Mouse (Mus musculus): ENCODE measurements at regions not wholly inside any gene's neighbourhood (a gene's known extent, or its start where the extent isn't known, plus 50 kb on each side); places are given as distances from the start of the nearest gene placed in this dataset.

- no peak overlapping the region for H3K9ac ChIP-seq (ENCODE audit: low read length)
- no peak overlapping the region for H3K4me3 ChIP-seq (ENCODE audit: low read depth, low read length)
- no peak overlapping the region for H3K27ac ChIP-seq (ENCODE audit: low read depth, low read length)
- 20% methylated on average over 1 of the region's 1 CpGs for WGBS
- no peak overlapping the region for H3K4me2 ChIP-seq (ENCODE audit: low read depth)
- H3K27me3 ChIP-seq (ENCODE audit: control insufficient read depth, insufficient read depth, low read length) = no peaks in the 10 kb centered on the region
- no peaks in the 10 kb centered on the region for H3K4me1 ChIP-seq (ENCODE audit: control insufficient read depth, insufficient read depth, low read length)
- peak; percentile 19 for DNase-seq (ENCODE audit: low spot score)
- peak; percentile 96 for ATAC-seq (ENCODE audit: insufficient read depth, low FRiP score, low TSS enrichment)
- H3K36me3 ChIP-seq (ENCODE audit: control insufficient read depth, insufficient read depth, low read length) = no peaks in the 10 kb centered on the region
- H3K9me3 ChIP-seq (ENCODE audit: control insufficient read depth, low read length) = no peaks in the 10 kb centered on the region
These were observed 1099.6 kb upstream of the Cdh8 start for GRCm38 (mm10) chr8:100515896-100516295.

DNA sequence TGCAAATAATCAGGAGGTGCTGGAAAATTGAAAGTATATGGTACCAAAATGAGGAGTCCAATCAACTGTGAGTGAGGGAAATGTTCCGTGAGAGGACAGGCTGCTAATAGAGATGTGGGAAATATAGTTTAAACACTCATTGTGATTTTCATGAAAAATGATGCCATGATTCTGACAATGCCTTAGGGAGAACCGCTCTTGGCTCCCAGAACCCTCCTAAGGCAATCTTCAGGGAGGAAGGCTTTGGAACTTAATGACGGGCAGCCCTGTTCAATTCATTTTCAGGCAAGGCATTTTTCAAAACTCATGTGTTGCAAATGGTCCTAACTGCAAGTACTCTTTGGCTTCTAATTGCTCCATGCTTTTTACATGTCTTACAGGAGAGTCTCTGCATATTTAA is 1098.9 kb upstream of the Cdh8 start:
- DNase-seq (ENCODE audit: low spot score) = peak; percentile 11
- no peak for ATAC-seq (ENCODE audit: insufficient read depth, low FRiP score, low TSS enrichment)
- 69% methylated on average over 3 of the region's 3 CpGs for WGBS
- Histone ChIP-seq H3K36me3 (ENCODE audit: control insufficient read depth, insufficient read depth, low read length) (no peaks in the 10 kb centered on the region), H3K9me3 (ENCODE audit: control insufficient read depth, low read length) (no peaks in the 10 kb centered on the region), H3K4me3 (ENCODE audit: low read depth, low read length) (no peak overlapping the region), H3K4me2 (ENCODE audit: low read depth) (no peak overlapping the region), H3K27me3 (ENCODE audit: control insufficient read depth, insufficient read depth, low read length) (no peaks in the 10 kb centered on the region), H3K9ac (ENCODE audit: low read length) (no peak overlapping the region), H3K4me1 (ENCODE audit: control insufficient read depth, insufficient read depth, low read length) (no peaks in the 10 kb centered on the region), H3K27ac (ENCODE audit: low read depth, low read length) (no peak overlapping the region)

DNA sequence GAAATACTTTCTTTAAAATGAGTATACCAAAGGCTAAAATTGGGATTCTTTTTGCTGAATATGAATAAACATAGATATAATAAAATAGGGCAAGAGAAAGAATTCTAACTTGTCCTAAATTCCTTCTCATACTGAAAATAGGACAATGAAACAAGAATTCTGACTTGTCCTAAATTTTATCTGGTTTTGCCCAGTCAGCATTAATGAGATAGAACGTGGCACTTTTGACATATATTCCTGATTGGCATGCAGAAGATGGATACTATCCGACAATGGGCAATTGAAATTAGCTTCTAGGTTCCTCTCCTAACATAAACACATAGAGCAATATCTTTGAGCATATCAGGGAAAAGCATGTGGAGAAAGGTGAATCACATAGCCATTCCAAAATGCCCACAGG is 1090.2 kb upstream of the Cdh8 start:
- no peak overlapping the region for H3K4me3 ChIP-seq (ENCODE audit: low read depth, low read length)
- no peak for DNase-seq (ENCODE audit: low spot score)
- no peaks in the 10 kb centered on the region for H3K27me3 ChIP-seq (ENCODE audit: control insufficient read depth, insufficient read depth, low read length)
- 82% methylated on average over 2 of the region's 2 CpGs for WGBS
- H3K9me3 ChIP-seq (ENCODE audit: control insufficient read depth, low read length) = no peaks in the 10 kb centered on the region
- H3K4me1 ChIP-seq (ENCODE audit: control insufficient read depth, insufficient read depth, low read length) = no peaks in the 10 kb centered on the region
- ATAC-seq (ENCODE audit: insufficient read depth, low FRiP score, low TSS enrichment) = no peak
- no peak overlapping the region for H3K9ac ChIP-seq (ENCODE audit: low read length)
- H3K27ac ChIP-seq (ENCODE audit: low read depth, low read length) = no peak overlapping the region
- no peaks in the 10 kb centered on the region for H3K36me3 ChIP-seq (ENCODE audit: control insufficient read depth, insufficient read depth, low read length)
- no peak overlapping the region for H3K4me2 ChIP-seq (ENCODE audit: low read depth)

DNA sequence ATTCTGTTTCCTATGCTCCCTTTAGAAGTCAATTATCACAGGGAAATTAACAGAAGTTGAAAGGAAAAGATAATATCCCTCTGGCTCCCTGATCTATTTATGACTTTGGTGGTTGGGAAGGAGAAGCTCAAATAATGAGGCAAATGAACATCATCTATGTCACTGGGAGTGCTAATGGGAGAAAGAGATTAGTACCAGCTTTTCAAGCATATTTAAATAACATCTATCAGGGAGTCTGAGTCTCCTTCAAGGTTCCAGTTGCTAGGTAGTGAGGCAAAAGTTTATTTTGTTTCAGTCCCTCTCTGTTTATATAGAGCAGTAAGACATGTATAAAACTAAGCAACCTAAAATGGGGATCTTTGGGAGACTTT is 1084.1 kb upstream of the Cdh8 start:
- H3K27me3 ChIP-seq (ENCODE audit: control insufficient read depth, insufficient read depth, low read length) = no peaks in the 10 kb centered on the region
- no peak overlapping the region for H3K9ac ChIP-seq (ENCODE audit: low read length)
- DNase-seq (ENCODE audit: low spot score) (no peak), ATAC-seq (ENCODE audit: insufficient read depth, low FRiP score, low TSS enrichment) (no peak)
- no peaks in the 10 kb centered on the region for H3K36me3 ChIP-seq (ENCODE audit: control insufficient read depth, insufficient read depth, low read length)
- no peak overlapping the region for H3K4me3 ChIP-seq (ENCODE audit: low read depth, low read length)
- H3K27ac ChIP-seq (ENCODE audit: low read depth, low read length) = no peak overlapping the region
- no peaks in the 10 kb centered on the region for H3K4me1 ChIP-seq (ENCODE audit: control insufficient read depth, insufficient read depth, low read length)
- no peak overlapping the region for H3K4me2 ChIP-seq (ENCODE audit: low read depth)
- H3K9me3 ChIP-seq (ENCODE audit: control insufficient read depth, low read length) = no peaks in the 10 kb centered on the region

- ATAC-seq (ENCODE audit: insufficient read depth, low FRiP score, low TSS enrichment) (peak; percentile 8; the same call in 1 of the 2 replicates), DNase-seq (ENCODE audit: low spot score) (no peak)
- 51% methylated on average over 6 of the region's 6 CpGs for WGBS
- H3K27ac ChIP-seq (ENCODE audit: low read depth, low read length) = no peak overlapping the region
- no peak overlapping the region for H3K9ac ChIP-seq (ENCODE audit: low read length)
- no peak overlapping the region for H3K4me2 ChIP-seq (ENCODE audit: low read depth)
- no peaks in the 10 kb centered on the region for H3K36me3 ChIP-seq (ENCODE audit: control insufficient read depth, insufficient read depth, low read length)
- no peaks in the 10 kb centered on the region for H3K27me3 ChIP-seq (ENCODE audit: control insufficient read depth, insufficient read depth, low read length)
- no peak overlapping the region for H3K4me3 ChIP-seq (ENCODE audit: low read depth, low read length)
- H3K9me3 ChIP-seq (ENCODE audit: control insufficient read depth, low read length) = no peaks in the 10 kb centered on the region
- no peaks in the 10 kb centered on the region for H3K4me1 ChIP-seq (ENCODE audit: control insufficient read depth, insufficient read depth, low read length)
These were observed 1083.5 kb upstream of the Cdh8 start for GRCm38 (mm10) chr8:100499614-100500341.

DNA sequence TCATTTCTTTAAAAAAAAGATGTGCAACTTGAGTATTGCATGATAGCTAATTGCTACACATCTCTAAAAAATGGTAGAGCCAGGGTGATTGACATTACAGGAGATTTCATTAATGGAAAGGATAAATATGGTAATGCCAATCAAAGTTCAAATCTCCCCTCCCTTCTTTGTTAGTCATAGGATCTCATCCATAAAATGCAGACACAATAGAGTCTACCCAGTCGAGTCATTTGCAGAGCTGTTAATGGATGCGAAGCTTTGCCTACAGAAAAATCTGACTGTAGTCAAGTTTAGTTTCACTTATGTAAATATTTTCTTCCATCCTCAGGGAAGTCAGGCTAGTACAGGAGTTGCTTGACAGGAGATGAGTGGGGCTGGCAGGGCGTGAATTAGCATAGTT is 1078.2 kb upstream of the Cdh8 start:
- no peaks in the 10 kb centered on the region for H3K9me3 ChIP-seq (ENCODE audit: control insufficient read depth, low read length)
- no peaks in the 10 kb centered on the region for H3K4me1 ChIP-seq (ENCODE audit: control insufficient read depth, insufficient read depth, low read length)
- no peak overlapping the region for H3K4me2 ChIP-seq (ENCODE audit: low read depth)
- H3K27me3 ChIP-seq (ENCODE audit: control insufficient read depth, insufficient read depth, low read length) = no peaks in the 10 kb centered on the region
- DNase-seq (ENCODE audit: low spot score) (no peak), ATAC-seq (ENCODE audit: insufficient read depth, low FRiP score, low TSS enrichment) (no peak)
- no peak overlapping the region for H3K9ac ChIP-seq (ENCODE audit: low read length)
- H3K27ac ChIP-seq (ENCODE audit: low read depth, low read length) = no peak overlapping the region
- no peak overlapping the region for H3K4me3 ChIP-seq (ENCODE audit: low read depth, low read length)
- whole genome bisulfite sequencing = 74% methylated on average over 3 of the region's 3 CpGs
- H3K36me3 ChIP-seq (ENCODE audit: control insufficient read depth, insufficient read depth, low read length) = no peaks in the 10 kb centered on the region

- Histone ChIP-seq H3K4me3 (ENCODE audit: low read depth, low read length) (no peak overlapping the region), H3K4me1 (ENCODE audit: control insufficient read depth, insufficient read depth, low read length) (no peaks in the 10 kb centered on the region), H3K27me3 (ENCODE audit: control insufficient read depth, insufficient read depth, low read length) (no peaks in the 10 kb centered on the region), H3K9me3 (ENCODE audit: control insufficient read depth, low read length) (no peaks in the 10 kb centered on the region), H3K9ac (ENCODE audit: low read length) (no peak overlapping the region), H3K27ac (ENCODE audit: low read depth, low read length) (no peak overlapping the region), H3K36me3 (ENCODE audit: control insufficient read depth, insufficient read depth, low read length) (no peaks in the 10 kb centered on the region), H3K4me2 (ENCODE audit: low read depth) (no peak overlapping the region)
- no peak for ATAC-seq (ENCODE audit: insufficient read depth, low FRiP score, low TSS enrichment)
- WGBS = 83% methylated on average over 4 of the region's 4 CpGs
- no peak for DNase-seq (ENCODE audit: low spot score)
These were observed 1059.7 kb upstream of the Cdh8 start for GRCm38 (mm10) chr8:100475950-100476349.

GRCm38 (mm10) chr8:100451231-100451630 is 1035.0 kb upstream of the Cdh8 start:
- Histone ChIP-seq H3K36me3 (ENCODE audit: control insufficient read depth, insufficient read depth, low read length) (no peaks in the 10 kb centered on the region), H3K9ac (ENCODE audit: low read length) (no peak overlapping the region), H3K9me3 (ENCODE audit: control insufficient read depth, low read length) (no peaks in the 10 kb centered on the region), H3K27ac (ENCODE audit: low read depth, low read length) (no peak overlapping the region), H3K4me2 (ENCODE audit: low read depth) (no peak overlapping the region), H3K27me3 (ENCODE audit: control insufficient read depth, insufficient read depth, low read length) (no peaks in the 10 kb centered on the region), H3K4me1 (ENCODE audit: control insufficient read depth, insufficient read depth, low read length) (no peaks in the 10 kb centered on the region), H3K4me3 (ENCODE audit: low read depth, low read length) (no peak overlapping the region)
- no peak for DNase-seq (ENCODE audit: low spot score)
- 70% methylated on average over 2 of the region's 2 CpGs for WGBS
- no peak for ATAC-seq (ENCODE audit: insufficient read depth, low FRiP score, low TSS enrichment)

DNA sequence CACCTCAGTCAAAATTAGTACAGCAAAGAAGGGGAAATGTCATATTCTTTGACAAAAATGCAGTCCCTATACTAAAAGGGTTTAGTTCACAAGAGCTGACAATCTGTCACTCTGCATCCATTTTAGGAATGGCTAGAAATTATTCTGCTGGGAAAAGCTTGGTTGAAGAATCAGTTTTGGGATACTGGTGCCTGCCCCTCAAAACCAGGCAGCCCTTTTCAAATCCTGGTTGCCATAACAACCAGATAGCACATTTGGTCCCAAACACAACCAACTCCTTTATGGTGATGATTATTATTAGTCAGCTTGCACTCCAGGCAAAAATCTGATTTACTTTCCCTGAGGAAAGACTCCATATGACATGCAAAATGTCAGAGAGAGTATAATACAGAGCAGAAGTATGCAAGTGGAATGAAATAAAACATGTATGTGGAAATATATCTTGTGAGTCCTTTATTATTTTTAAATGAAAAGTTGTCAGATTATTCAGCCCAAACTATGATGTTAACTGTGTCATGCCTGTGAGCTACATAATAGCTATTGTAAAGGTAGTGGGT is 1034.2 kb upstream of the Cdh8 start:
- DNase-seq (ENCODE audit: low spot score) = no peak
- Histone ChIP-seq H3K4me3 (ENCODE audit: low read depth, low read length) (no peak overlapping the region), H3K27me3 (ENCODE audit: control insufficient read depth, insufficient read depth, low read length) (no peaks in the 10 kb centered on the region), H3K9me3 (ENCODE audit: control insufficient read depth, low read length) (no peaks in the 10 kb centered on the region), H3K27ac (ENCODE audit: low read depth, low read length) (no peak overlapping the region), H3K9ac (ENCODE audit: low read length) (no peak overlapping the region), H3K4me2 (ENCODE audit: low read depth) (no peak overlapping the region), H3K4me1 (ENCODE audit: control insufficient read depth, insufficient read depth, low read length) (no peaks in the 10 kb centered on the region), H3K36me3 (ENCODE audit: control insufficient read depth, insufficient read depth, low read length) (no peaks in the 10 kb centered on the region)
- no peak for ATAC-seq (ENCODE audit: insufficient read depth, low FRiP score, low TSS enrichment)
